Mouse (Mus musculus) heart, adult 18-20 months (tissue): ENCODE data around the gene Fut4. TPM values are rescaled to one million over a fixed set of nuclear protein-coding genes. Genes with fewer than 3 reads are reported as not detected.

Source experiments
- DNase-seq, 2 experiments: peaks; one replicate each; pipeline ENCODE4 v3.0.0; 2021 to 2022; ENCODE audit warnings: mixed read lengths in 1 of 2
- long read RNA-seq, 2 experiments: library from polyadenylated mRNA; stranded (forward); transcript quantifications; one replicate each; pipeline ENCODE4 v2.0.0; 2021
- total RNA-seq, 2 experiments: library from RNA; stranded (reverse); gene quantifications; 2 replicates each; pipeline ENCODE4 v1.2.3; 2021

Gene Fut4
- under 1 TPM; 0.67 to 0.72 TPM for total RNA-seq
- long read RNA-seq, experiment 1: 0 reads
- long read RNA-seq, experiment 2: 0 reads

DNA sequence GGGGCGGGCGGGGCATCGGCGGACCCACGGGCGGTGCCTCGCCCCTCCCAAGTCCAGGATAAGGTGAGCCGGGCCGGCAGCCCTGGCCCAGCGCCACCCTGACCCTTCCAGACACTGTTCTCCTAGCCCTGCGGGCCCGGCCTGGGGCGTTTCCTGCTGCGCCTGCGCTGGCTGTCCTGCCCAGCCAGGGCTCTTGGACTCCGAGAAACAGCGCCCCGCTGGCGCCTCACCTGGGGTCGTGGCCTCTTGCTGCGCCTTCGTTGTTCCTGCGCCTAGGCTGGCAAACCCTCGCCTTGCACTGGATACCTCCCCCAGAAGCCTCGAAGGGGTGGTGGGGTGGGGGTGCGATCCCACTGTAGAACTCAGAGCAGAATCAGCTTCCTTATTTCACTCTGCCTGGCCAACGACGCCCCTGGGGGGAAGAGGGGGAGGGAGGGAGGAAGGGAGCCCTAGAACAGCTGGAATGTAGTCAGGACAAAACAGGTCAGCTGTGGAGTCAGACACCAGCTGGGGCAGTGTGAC, at the start of gene Fut4:
TSS of gene Fut4 (minus strand) at position 393 of the 522 bp plus-strand sequence.
- DNase-seq: peak; percentile 61 to 64

DNA sequence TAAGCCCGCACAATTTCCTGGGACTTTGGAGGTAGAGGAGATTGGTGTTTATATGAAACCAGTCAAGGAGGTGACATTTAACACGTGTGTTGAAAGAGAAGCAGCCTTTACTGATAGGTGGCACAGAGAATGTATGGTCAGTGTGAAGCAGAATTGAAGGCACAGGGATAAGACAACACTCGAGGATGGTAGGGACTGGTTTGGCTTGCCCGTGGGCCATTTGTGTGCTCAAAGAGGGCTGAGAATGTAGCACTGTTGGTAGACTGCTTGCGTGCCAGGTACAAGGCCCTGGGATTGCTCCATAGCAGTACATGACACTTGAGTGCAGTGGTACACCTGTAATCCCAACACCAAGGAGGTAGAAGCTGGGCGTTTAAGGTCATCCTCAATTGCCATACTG, 35.2 kb upstream of the Fut4 start:
- no peak for DNase-seq

DNA sequence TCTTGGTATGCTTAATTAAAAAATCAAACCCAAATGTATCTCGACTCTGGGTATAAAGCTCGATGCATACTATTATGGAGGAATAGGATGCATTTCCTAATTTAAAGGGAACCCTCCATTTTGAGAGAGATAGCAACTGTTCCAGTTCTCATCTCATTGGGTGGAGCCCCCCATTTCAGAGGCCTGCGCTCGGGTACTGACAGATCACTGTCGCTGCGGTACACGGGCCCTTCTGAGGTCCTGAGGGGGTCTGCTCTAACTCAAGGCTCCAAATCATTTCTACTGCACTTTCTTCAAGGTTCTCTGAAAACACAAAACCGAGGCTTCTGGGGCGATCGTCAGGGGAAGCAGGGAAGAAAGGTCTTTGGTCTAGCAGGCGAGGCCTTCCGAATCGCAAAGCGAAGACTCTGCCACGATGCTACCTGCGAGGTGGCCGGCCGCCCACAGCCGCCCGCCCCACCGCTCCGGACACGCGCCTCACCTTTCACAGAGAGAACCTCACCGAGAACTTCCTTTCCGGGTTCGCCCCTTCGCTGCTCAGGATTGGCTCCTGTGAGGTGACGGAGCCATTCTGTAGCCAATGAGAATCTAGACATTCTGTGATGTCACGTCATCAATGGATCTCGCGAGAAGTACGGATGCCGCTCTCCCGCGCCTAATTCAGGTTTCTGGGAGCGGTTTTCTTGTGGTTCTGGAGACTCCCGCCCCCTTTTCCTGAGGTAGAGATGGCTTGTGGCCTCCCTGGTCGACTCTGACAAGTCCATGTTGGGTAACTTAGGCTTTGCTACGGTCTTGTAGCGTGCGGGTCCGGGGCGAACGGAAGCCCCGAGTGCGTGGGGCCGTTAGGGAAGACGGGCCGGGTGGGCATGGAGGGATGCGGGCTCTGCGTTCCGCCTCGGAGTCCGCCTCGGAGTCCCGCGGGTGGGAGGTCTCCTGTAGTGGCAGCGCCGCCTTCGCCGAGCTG, 32.1 kb upstream of the Fut4 start, which contains the start of the genes Mre11a and Ankrd49:
TSS of gene Mre11a (plus strand) at position 616 of the 964 bp plus-strand sequence.
TSS of gene Ankrd49 (minus strand) at position 818 of the 964 bp plus-strand sequence.
- peak; percentile 96 to 97 for DNase-seq

- DNase-seq: no peak
Measured at GRCm38 (mm10) chr9:14778341-14778740, 26.1 kb upstream of the Fut4 start.

DNA sequence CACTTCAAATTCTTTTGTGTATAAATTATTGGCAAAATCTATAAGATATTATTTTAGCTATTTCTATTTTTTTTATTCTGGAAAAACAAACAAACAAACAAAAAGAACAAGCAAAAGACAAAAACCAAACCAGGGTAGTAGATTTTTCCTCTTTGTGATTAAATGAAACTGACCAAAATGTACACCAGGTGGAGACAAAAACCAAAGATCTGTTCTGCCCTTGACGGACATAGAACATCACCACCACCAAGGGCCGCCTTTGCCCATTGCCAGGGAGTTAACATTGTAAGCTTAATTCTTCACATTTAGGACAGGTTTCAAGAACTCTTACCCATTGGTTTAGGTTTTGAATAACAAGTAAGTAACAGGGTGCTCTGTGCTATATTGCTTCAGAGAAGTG, 21.6 kb upstream of the Fut4 start:
- DNase-seq: no peak

DNA sequence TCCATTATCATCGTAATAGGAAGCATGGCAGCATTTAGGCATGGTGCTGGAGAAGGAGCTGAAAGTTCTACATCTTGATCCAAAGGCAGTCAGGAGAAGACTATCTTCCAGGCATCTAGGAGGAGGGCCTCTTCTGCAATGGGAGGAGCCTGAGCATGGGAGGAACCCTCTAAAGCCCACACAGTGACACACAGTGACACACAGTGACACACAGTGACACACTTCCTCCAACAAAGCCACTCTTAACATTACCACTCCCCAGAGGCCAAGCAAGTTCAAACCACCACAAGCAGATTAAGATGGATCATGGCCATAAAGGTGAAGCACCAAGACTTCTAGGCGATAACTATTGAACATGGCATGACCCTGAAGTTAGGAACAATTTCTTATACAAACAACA, 19.9 kb upstream of the Fut4 start:
- DNase-seq: no peak

DNA sequence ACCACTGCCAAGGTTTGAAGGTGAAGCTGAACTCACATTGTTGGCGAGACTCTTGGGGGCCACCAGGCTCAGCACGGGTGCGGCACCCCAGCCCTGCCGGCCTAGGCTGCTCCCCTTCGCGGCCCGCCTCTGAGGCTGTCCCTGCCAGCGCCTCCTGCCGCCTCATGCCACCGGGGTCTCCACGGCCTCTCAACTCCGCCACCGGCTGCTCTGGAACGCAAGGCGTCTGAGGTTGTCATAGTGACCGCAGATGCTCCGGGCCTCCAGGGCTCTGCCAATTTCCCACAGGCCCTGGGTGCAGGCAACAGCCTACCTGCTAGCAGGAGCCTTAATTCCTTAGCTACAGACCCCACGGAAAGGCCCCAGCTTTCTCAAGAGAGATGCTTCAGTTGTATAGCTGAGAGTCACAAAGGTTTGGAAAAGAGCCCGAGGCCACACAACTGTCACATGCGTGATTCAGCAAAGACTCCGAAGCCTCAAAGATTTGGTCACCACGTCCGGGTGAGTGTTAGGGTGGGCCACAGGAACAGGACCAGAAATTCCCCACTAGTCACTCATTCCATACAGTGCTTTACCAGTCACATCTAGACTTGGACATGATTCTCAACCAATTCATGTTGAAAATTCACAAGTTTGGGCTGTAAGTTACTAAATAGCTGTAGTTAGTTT, 18.7 kb upstream of the Fut4 start, which contains the start of gene 1700012B09Rik:
TSS of gene 1700012B09Rik (minus strand) at position 228 of the 669 bp plus-strand sequence.
- no peak for DNase-seq

GRCm38 (mm10) chr9:14769811-14770210, 17.6 kb upstream of the Fut4 start:
- no peak for DNase-seq

DNA sequence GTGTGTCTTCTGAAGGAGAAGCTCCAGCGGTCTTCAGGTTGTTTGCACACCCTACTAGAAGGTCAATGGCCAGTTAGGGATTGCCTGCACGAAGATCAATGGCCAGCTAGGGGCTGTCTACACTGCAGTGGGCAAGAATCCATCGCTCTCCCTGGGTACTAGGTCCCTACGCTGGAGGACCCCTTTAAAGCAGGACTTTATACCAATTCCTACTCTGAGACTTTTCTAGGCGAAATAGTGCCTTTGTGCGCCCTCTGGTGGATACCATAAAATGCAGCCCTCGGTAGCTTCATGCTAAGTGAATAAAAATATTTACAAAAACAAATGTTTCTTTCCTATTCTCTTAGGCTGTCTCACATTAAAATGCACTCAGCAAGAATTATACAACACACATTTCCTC, 12.6 kb upstream of the Fut4 start:
- peak; percentile 24 to 68 for DNase-seq

GRCm38 (mm10) chr9:14759261-14759660, 7.1 kb upstream of the Fut4 start:
- no peak for DNase-seq

DNA sequence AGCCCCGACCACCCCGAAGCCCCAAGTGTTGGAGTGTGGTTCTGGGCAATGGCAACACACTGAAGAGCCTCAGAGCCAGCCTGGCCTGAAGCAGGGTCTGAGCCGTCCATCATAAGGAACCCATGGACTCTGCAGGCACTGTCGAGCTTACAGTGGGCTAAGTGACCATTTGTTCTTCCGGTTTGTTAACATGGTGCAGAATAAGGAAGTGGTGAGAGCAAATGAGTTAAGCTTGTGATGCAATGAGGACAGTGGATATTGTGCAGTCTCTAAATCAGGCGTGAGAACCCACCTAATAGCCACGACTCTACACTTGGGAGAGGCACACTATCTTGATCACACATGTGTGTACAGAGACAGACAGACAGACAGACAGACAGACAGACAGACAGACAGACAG, 6.4 kb upstream of the Fut4 start:
- DNase-seq: no peak

GRCm38 (mm10) chr9:14754469-14754868, 2.3 kb upstream of the Fut4 start:
- no peak for DNase-seq

- DNase-seq: no peak
Measured at GRCm38 (mm10) chr9:14753947-14754346, 1.8 kb upstream of the Fut4 start.

DNA sequence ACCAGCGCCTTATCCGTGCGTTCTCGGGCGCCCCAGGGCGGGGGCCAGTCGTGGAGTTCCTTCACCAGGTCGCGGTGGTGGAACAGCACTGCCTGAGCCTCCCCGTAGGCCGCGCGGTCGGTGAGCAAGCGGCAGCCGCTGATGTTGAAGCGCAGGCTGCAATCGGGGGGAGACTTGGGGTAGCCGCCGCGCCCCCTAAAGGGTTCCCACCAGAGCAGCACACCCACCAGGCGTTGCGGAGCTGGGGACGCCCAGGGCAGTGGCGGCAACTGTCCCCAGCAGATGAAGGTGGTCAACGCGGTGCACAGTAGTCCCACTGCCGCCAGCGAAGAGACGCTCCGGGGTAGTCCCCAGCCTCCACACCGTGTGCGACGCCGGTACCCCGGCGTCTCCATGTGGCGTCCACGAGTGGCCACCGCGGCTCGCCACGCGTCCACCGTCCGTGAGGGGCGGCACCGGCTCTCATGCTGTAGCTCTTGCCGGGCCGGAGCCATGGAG, 641 bp downstream of the Fut4 start:
- DNase-seq: peak; percentile 4 to 15

DNA sequence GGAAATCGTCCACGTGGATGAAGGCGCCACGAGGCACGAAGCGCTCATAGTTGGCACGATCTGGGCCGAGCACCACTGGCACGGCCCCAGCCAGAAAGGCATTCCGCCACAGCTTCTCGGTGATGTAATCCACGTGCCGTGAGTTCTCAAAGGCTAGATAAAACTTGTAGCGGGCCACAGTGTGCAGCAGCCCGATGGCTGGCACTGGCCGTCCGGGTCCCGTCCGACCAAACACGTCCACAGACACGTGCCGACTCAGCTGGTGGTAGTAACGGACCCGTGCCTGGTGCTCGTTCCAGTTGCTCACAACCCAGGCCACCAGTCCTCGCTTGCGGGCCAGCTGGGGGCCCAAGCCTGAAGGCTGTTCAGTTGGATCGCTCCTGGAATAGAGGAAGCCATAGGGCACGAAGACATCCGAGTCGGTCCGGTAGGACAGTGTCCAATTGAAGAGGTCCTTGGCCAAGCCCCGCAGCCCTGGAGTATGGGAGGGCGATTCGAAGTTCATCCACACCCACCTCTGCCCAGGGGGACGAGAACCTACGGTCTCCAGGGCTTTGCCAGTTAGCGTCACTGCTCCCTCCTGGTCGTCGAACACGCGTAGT, 1.2 kb downstream of the Fut4 start:
- DNase-seq: peak; percentile 12 to 17

DNA sequence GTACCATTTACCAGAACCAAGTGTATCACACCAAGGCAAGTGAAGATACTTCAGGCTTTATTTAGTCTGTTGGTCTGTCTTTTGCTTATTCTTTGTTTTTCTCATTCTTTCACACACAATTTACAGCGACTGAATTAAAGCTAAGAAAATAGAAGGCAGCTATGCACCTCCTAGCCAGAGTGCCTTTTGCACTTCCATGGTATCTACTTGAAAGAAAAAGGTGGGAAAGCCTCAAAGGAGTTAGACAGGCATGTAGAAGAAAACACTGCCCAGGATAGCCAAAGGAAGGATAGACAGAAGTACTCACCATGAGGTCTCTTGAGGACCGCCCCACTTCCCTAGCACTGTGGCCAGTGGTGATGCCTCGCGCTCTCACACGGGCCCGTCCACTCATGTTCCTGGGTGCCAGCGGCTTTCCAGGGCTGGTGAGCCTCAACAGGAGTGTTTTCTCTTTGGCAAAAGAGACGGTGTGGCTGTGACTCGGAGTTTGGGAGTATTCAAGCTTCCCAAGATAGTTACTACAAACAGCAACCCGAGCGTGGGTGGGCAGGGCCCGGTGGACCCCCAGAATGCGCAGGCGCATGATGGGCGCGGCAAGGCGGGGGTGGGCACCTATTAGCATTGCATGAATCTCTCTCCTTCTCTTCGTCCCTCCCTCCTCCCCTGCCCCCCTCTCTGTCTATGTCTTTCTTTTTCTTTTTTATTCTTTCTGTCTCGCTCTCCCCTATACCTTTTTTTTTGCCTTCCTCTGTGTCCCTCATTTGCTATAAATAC, 11.9 kb downstream of the Fut4 start, which contains the start of gene Piwil4:
TSS of gene Piwil4 (minus strand) at position 583 of the 774 bp plus-strand sequence.
- no peak for DNase-seq

- no peak for DNase-seq
Measured at GRCm38 (mm10) chr9:14739498-14740150, 12.6 kb downstream of the Fut4 start.

GRCm38 (mm10) chr9:14730941-14731541, 21.2 kb downstream of the Fut4 start:
- DNase-seq: no peak

- no peak for DNase-seq
Measured at GRCm38 (mm10) chr9:14728365-14728764, 23.8 kb downstream of the Fut4 start.

DNA sequence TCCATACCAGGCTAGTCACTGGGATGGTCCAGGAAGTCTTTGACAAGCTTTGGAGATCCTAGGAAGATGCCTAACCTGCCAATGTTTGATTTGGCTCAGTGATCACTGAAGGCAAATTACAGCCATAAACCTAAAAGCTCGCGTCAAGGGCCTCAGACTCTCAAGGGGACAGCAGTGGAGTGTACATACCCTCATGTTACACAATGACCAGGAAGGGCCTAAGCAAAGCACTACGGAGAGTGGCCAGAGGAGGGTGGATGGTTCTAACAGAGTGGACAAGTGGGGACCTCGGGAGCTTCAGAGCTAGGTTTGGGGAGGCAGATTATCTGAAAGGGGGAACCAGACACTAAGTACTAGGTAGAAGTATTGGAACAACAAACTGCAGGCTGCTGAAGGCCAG, 25.6 kb downstream of the Fut4 start:
- DNase-seq: no peak
